8 mouse cellular contexts compared by ENCODE assay signal in the genomic region with DNA sequence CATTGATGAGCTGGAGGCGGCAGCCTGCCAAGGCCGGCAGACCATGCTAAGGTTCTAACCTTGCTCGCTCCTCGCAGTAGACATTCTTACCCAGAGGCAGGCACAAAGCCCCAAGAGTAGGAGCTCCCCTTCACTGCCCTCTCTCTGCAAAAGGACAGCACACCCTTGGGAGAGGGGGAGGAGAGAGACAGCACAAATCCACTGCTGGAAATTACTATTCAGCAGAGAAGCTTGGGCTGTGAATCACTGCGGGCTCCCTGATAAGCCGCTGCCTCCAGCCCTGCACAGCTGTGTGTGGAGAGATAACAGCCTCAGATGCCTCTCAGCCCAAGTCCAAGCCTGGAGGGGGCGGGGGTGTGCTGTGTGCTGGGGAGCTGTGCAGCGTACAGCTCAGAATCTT. TPM values are rescaled to one million over a fixed set of nuclear protein-coding genes. Genes with fewer than 3 reads are reported as not detected.
DNase-seq lines count a peak whose midpoint lies in the region; ATAC-seq and TF ChIP-seq lines count a peak whose summit lies in the region.

No protein-coding gene starts in this region.

- H3K4me2 ChIP-seq in forebrain, embryonic 15.5 days (replicated peaks): peak overlapping the region; percentile 90; the same call in 1 of the 2 replicates
- peak overlapping the region; percentile 93 for H3K4me2 ChIP-seq in neural tube, embryonic 15.5 days

- 6% methylated on average over 8 of the region's 8 CpGs for WGBS in forebrain, embryonic 15.5 days
- WGBS in neural tube, embryonic 15.5 days: 6% methylated on average over 8 of the region's 8 CpGs

- H3K9ac ChIP-seq in forebrain, embryonic 15.5 days (replicated peaks): no peak overlapping the region; the same call in 1 of the 2 replicates
- H3K9ac ChIP-seq in neural tube, embryonic 15.5 days (replicated peaks): peak overlapping the region; percentile 36

- H3K4me3 ChIP-seq in C2C12 (ENCODE audit: insufficient read depth, poor library complexity, severe bottlenecking): no peak overlapping the region
- 0 out of 2 replicates have a peak overlapping the region, but pooled peaks have one; percentile 46 for H3K4me3 ChIP-seq in forebrain, embryonic 15.5 days
- 0 out of 2 replicates have a peak overlapping the region, but pooled peaks have one; percentile 1 for H3K4me3 ChIP-seq in neural tube, embryonic 15.5 days (replicated peaks)

- no peak for TF ChIP-seq CTCF in C2C12 (IDR thresholded peaks at IDR 0.05; ENCODE audit: control insufficient read depth, insufficient read depth, insufficient read length)

- H3K27me3 ChIP-seq in C2C12 (ENCODE audit: control insufficient read depth, insufficient read depth, insufficient read length): peaks cover 4% of the 10 kb centered on the region
- peaks cover 34% of the 10 kb centered on the region for H3K27me3 ChIP-seq in forebrain, embryonic 15.5 days
- H3K27me3 ChIP-seq in neural tube, embryonic 15.5 days (replicated peaks): peaks cover 38% of the 10 kb centered on the region

- DNase-seq in adrenal gland, adult 18-20 months (ENCODE audit: low spot score in 2 of 2): peak; percentile 46 to 54
- peak; percentile 89 for DNase-seq in liver
- DNase-seq in thymus, postnatal 4 days: no peak
- DNase-seq in layer of hippocampus, adult 9-10 months (ENCODE audit: low spot score): no peak

- H3K4me1 ChIP-seq in forebrain, embryonic 15.5 days: peaks cover 57% of the 10 kb centered on the region
- peaks cover 59% of the 10 kb centered on the region for H3K4me1 ChIP-seq in neural tube, embryonic 15.5 days

- no peaks in the 10 kb centered on the region for H3K79me2 ChIP-seq in C2C12 (ENCODE audit: control insufficient read depth, insufficient read depth)

- no peaks in the 10 kb centered on the region for H3K36me3 ChIP-seq in C2C12 (ENCODE audit: control insufficient read depth, insufficient read depth)
- no peaks in the 10 kb centered on the region for H3K36me3 ChIP-seq in forebrain, embryonic 15.5 days
- H3K36me3 ChIP-seq in neural tube, embryonic 15.5 days: no peaks in the 10 kb centered on the region

- peak; percentile 58 for ATAC-seq in forebrain, embryonic 15.5 days (replicated peaks)
- peak; percentile 52 to 58; a peak in 3 of 4 replicates for ATAC-seq in hematopoietic stem cell, adult 5-6 weeks (replicated peaks in 1 of 2; ENCODE audit: insufficient read depth in 1 of 2, low FRiP score in 2 of 2, low TSS enrichment in 1 of 2, low read depth in 1 of 2, poor library complexity in 2 of 2, severe bottlenecking in 2 of 2)
- ATAC-seq in neural tube, embryonic 15.5 days (ENCODE audit: low FRiP score): peak; percentile 60

- H3K27ac ChIP-seq in forebrain, embryonic 15.5 days (replicated peaks): peak overlapping the region; percentile 79
- peak overlapping the region; percentile 74 for H3K27ac ChIP-seq in neural tube, embryonic 15.5 days (replicated peaks)

- no peaks in the 10 kb centered on the region for H3K79me3 ChIP-seq in C2C12 (ENCODE audit: low read depth)

- no peak overlapping the region for H3ac ChIP-seq in C2C12 (ENCODE audit: control insufficient read depth, insufficient read length, low read depth)

- no peaks in the 10 kb centered on the region for H3K9me3 ChIP-seq in forebrain, embryonic 15.5 days
- no peaks in the 10 kb centered on the region for H3K9me3 ChIP-seq in neural tube, embryonic 15.5 days (replicated peaks)

TF ChIP-seq in C2C12, 6 proteins besides CTCF, POLR2A, EP300 and RAD21:
- TF ChIP-seq MYOG (IDR thresholded peaks at IDR 0.05; ENCODE audit: control insufficient read depth, extremely low read depth, insufficient read length) (no peak), MYOD1 (IDR thresholded peaks at IDR 0.05; ENCODE audit: control insufficient read depth, insufficient read length, low read depth) (peak; percentile 83), FOSL1 (IDR thresholded peaks at IDR 0.05; ENCODE audit: insufficient read depth, low read length, poor library complexity, severe bottlenecking) (no peak), MAX (IDR thresholded peaks at IDR 0.05) (no peak), CEBPB (IDR thresholded peaks at IDR 0.05; ENCODE audit: low read depth) (no peak), USF1 (IDR thresholded peaks at IDR 0.05; ENCODE audit: low read depth) (no peak)
TF ChIP-seq in C2C12: peak in this region for 1.

RNA-seq across cellular contexts. Expression of gene Rpp25, which starts 1.9 kb away (rescaled TPM):
- polyA plus RNA-seq in C2C12 (2012; fragmentation: generic; extraction: Trizol): 0.55 TPM
- total RNA-seq in adrenal gland, adult 18-20 months (2021): 1 to 10 TPM; 1.2 to 1.7 TPM
- polyA plus RNA-seq in forebrain, embryonic 15.5 days (2015; fragmentation: Nextera tagmentation; extraction: Ambion mirVana): 18.8 and 19.6 TPM in 2 replicates
- total RNA-seq in hematopoietic stem cell, adult 5-6 weeks (2017): not detected in 2 replicates
- 17.4 and 23.5 TPM in 2 replicates for polyA plus RNA-seq in neural tube, embryonic 15.5 days (2015; fragmentation: Nextera tagmentation; extraction: Ambion mirVana)

RNA-seq across cellular contexts. Expression of gene Cox5a, which starts 15.4 kb away (rescaled TPM):
- polyA plus RNA-seq in C2C12 (2012; fragmentation: generic; extraction: Trizol): 630 TPM
- total RNA-seq in adrenal gland, adult 18-20 months (2021): 100 to 1,000 TPM; 514 to 860 TPM
- polyA plus RNA-seq in forebrain, embryonic 15.5 days (2015; fragmentation: Nextera tagmentation; extraction: Ambion mirVana): 751 and 752 TPM in 2 replicates
- total RNA-seq in hematopoietic stem cell, adult 5-6 weeks (2017): 54.6 and 80.4 TPM in 2 replicates
- 949 and 1,085 TPM in 2 replicates for polyA plus RNA-seq in neural tube, embryonic 15.5 days (2015; fragmentation: Nextera tagmentation; extraction: Ambion mirVana)

RNA-seq across cellular contexts. Expression of gene Fam219b, which starts 31.6 kb away (rescaled TPM):
- polyA plus RNA-seq in C2C12 (2012; fragmentation: generic; extraction: Trizol): 20.9 TPM
- 10 to 100 TPM; 21.4 to 26.4 TPM for total RNA-seq in adrenal gland, adult 18-20 months (2021)
- polyA plus RNA-seq in forebrain, embryonic 15.5 days (2015; fragmentation: Nextera tagmentation; extraction: Ambion mirVana): 24.1 and 26.2 TPM in 2 replicates
- 16.7 and 18.6 TPM in 2 replicates for total RNA-seq in hematopoietic stem cell, adult 5-6 weeks (2017)
- 22.3 and 23.8 TPM in 2 replicates for polyA plus RNA-seq in neural tube, embryonic 15.5 days (2015; fragmentation: Nextera tagmentation; extraction: Ambion mirVana)

RNA-seq across cellular contexts. Expression of gene Scamp5, which starts 37.8 kb away (rescaled TPM):
- 15.2 TPM for polyA plus RNA-seq in C2C12 (2012; fragmentation: generic; extraction: Trizol)
- total RNA-seq in adrenal gland, adult 18-20 months (2021): 10 to 100 TPM in 1 of 2 experiments, 1 to 10 TPM in 1; 7.5 to 13.7 TPM
- polyA plus RNA-seq in forebrain, embryonic 15.5 days (2015; fragmentation: Nextera tagmentation; extraction: Ambion mirVana): 102 and 106 TPM in 2 replicates
- total RNA-seq in hematopoietic stem cell, adult 5-6 weeks (2017): 0.10 TPM in 1 of 2 replicates, not detected in the other
- 91.1 and 112 TPM in 2 replicates for polyA plus RNA-seq in neural tube, embryonic 15.5 days (2015; fragmentation: Nextera tagmentation; extraction: Ambion mirVana)

RNA-seq across cellular contexts. Expression of gene Mpi, which starts 46.9 kb away (rescaled TPM):
- 35.7 TPM for polyA plus RNA-seq in C2C12 (2012; fragmentation: generic; extraction: Trizol)
- total RNA-seq in adrenal gland, adult 18-20 months (2021): 10 to 100 TPM; 34.7 to 36.8 TPM
- 62.9 and 69.3 TPM in 2 replicates for polyA plus RNA-seq in forebrain, embryonic 15.5 days (2015; fragmentation: Nextera tagmentation; extraction: Ambion mirVana)
- total RNA-seq in hematopoietic stem cell, adult 5-6 weeks (2017): 9.9 and 11.2 TPM in 2 replicates
- polyA plus RNA-seq in neural tube, embryonic 15.5 days (2015; fragmentation: Nextera tagmentation; extraction: Ambion mirVana): 75.8 and 81.7 TPM in 2 replicates

Comparison
In these comparisons a context has a peak if more than half of its experiments do, and no peak if none do; other contexts are left out.
1. DNase-seq: peak in adrenal gland, adult 18-20 months (2 of 2) and liver (single experiment); none in thymus, postnatal 4 days (single experiment) and layer of hippocampus, adult 9-10 months (single experiment).
2. RNA of gene Rpp25, which starts 1.9 kb away (polyA plus RNA-seq): 17.4 to 23.5 TPM in neural tube, embryonic 15.5 days and 18.8 to 19.6 TPM in forebrain, embryonic 15.5 days; 0.55 TPM in C2C12 (single experiment); every median in the first group is over 10 times any median in the second.
3. Peak in every context shown above with its lines, with median percentiles within 50 percentile points of each other: ATAC-seq.